25 mouse cellular contexts compared by ENCODE assay signal in genomic region chr1:105742481-105742880, GRCm38 (mm10). TPM values are rescaled to one million over a fixed set of nuclear protein-coding genes. Genes with fewer than 3 reads are reported as not detected.
A peak's percentile ranks its signal among the peaks of the same experiment; 100 is the strongest.
DNase-seq lines count a peak whose midpoint lies in the region; ATAC-seq and TF ChIP-seq lines count a peak whose summit lies in the region.
"Had no signal": no experiment of that assay in that cellular context is flagged by ENCODE, and none has a peak within 500 bp of the region (broad histone marks: within the 10 kb centered on the region; RNA-seq: fewer than 3 reads in every experiment).

No protein-coding gene starts in this region.

- intact Hi-C loops in gastrocnemius, postnatal 14 days (cut with DNase I; ENCODE audit: low total_unique reads), result no loop called here

- TF ChIP-seq POLR2A in liver, adult 2 months (IDR thresholded peaks at IDR 0.05; ENCODE audit: extremely low read depth, insufficient read depth, low read length), result no peak

- 98% methylated on average over 1 of the region's 1 CpGs for WGBS in liver, adult 2 months

- DNase-seq in frontal cortex, adult 2 months (ENCODE audit: extremely low spot score in 1 of 2, low spot score in 1 of 2), result peak; percentile 32 to 62
- DNase-seq in frontal cortex, postnatal 25 days (ENCODE audit: low spot score in 2 of 2), result no peak
- DNase-seq in liver, adult 2 months (ENCODE audit: extremely low read depth, low read depth, low spot score), result peak; percentile 19
- DNase-seq in liver, result no peak
- DNase-seq in NIH3T3 (ENCODE audit: low read depth), result peak; percentile 85
- no peak for DNase-seq in thymus, postnatal 10 days (ENCODE audit: low spot score in 2 of 2)
- DNase-seq in gastrocnemius, postnatal 14 days, result no peak
- DNase-seq: adrenal gland, postnatal 14 days; cerebellum, adult 2 months; heart, postnatal 14 days; kidney, adult 18-20 months; liver, postnatal 0 days; lung, postnatal 14 days; right cerebral cortex, postnatal 14 days; thymus, postnatal 25 days had no signal

- H3K36me3 ChIP-seq in liver, adult 2 months (ENCODE audit: control insufficient read depth, insufficient read depth, low read length), result peaks cover 42% of the 10 kb centered on the region

- H3K4me3 ChIP-seq in liver, adult 2 months (ENCODE audit: insufficient read depth, low read depth, low read length), result no peak overlapping the region
- H3K4me3 ChIP-seq: embryonic facial prominence, embryonic 10.5 days; heart, embryonic 12.5 days; hindbrain, embryonic 12.5 days; limb, embryonic 15.5 days; neural tube, embryonic 15.5 days had no signal

- no peaks in the 10 kb centered on the region for H3K79me2 ChIP-seq in liver, adult 2 months (ENCODE audit: control insufficient read depth, insufficient read depth, low read length)

- ATAC-seq in megakaryocyte, adult 5-6 weeks (ENCODE audit: poor library complexity, severe bottlenecking), result peak; percentile 45
- ATAC-seq: forebrain, embryonic 14.5 days; liver, postnatal 0 days; midbrain, embryonic 16.5 days had no signal

- H3K9ac ChIP-seq in liver, adult 2 months (ENCODE audit: low read depth, low read length), result no peak overlapping the region
- H3K9ac ChIP-seq: heart, embryonic 12.5 days; hindbrain, embryonic 12.5 days; limb, embryonic 15.5 days; liver, postnatal 0 days; neural tube, embryonic 15.5 days had no signal

- no peaks in the 10 kb centered on the region for H3K27me3 ChIP-seq in liver, adult 2 months (ENCODE audit: control insufficient read depth, insufficient read depth, low read length)
- H3K27me3 ChIP-seq: heart, embryonic 12.5 days; hindbrain, embryonic 12.5 days; limb, embryonic 15.5 days; neural tube, embryonic 15.5 days had no signal

- H3K4me1 ChIP-seq in liver, adult 2 months (ENCODE audit: control insufficient read depth, insufficient read depth, low read length), result peaks cover 4% of the 10 kb centered on the region; the same call in 1 of the 2 replicates
- H3K4me1 ChIP-seq: embryonic facial prominence, embryonic 10.5 days; heart, embryonic 12.5 days; hindbrain, embryonic 12.5 days; limb, embryonic 15.5 days; neural tube, embryonic 15.5 days had no signal

- no peak overlapping the region for H3K27ac ChIP-seq in liver, adult 2 months (replicated peaks; ENCODE audit: insufficient read depth, low read depth, low read length)
- H3K27ac ChIP-seq: embryonic facial prominence, embryonic 10.5 days; hindbrain, embryonic 12.5 days; kidney, postnatal 0 days; limb, embryonic 15.5 days; neural tube, embryonic 15.5 days; stomach, postnatal 0 days had no signal

- TF ChIP-seq CTCF in liver, adult 2 months (IDR thresholded peaks at IDR 0.05; ENCODE audit: low read depth, low read length), result no peak

RNA-seq across cellular contexts. Expression of gene Tnfrsf11a, which starts 38.0 kb away (rescaled TPM):
- 2.6 TPM in 2 replicates for polyA plus RNA-seq in frontal cortex, adult 2 months (2012; rRNA removed)
- total RNA-seq in liver, adult 2 months (2014; rRNA removed), result 1.2 TPM in 2 replicates
- polyA plus RNA-seq in liver, adult 2 months (2012; rRNA removed), result 0.24 and 0.45 TPM in 2 replicates
- 4.5 and 4.9 TPM in 2 replicates for total RNA-seq in megakaryocyte, adult 5-6 weeks (2015)
- 5.9 and 8.3 TPM in 2 replicates for total RNA-seq in megakaryocyte, adult 5-6 weeks (2017)
- 1 to 10 TPM; 1.2 to 1.4 TPM for total RNA-seq in gastrocnemius, postnatal 14 days (2021)

Comparison
In these comparisons a context has a peak if more than half of its experiments do, and no peak if none do; other contexts are left out.
1. DNase-seq: peak in frontal cortex, adult 2 months (2 of 2), liver, adult 2 months (single experiment) and NIH3T3 (single experiment); none in frontal cortex, postnatal 25 days (0 of 2), liver (single experiment), thymus, postnatal 10 days (0 of 2) and gastrocnemius, postnatal 14 days (single experiment).